Mouse (Mus musculus): ENCODE results near the gene Ddah1.

DNA sequence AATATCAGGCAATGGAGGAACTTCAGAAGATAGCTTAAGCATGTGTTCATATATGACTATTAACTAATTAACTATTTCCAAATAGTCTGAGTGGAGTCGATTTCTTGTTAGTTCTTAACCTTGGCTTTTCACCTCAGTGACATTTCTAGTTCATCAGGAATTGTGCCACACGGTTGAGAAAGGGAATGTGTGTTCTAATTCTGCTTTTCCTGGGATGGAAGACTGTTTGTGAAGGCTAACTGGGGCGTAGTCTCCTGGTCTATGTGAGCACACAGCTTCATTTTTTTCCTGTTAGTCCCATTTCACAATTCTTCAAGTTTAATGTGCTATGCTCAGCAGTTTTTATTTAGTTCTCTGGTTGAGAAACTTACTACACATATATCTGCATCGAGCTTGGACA is 65.2 kb downstream of the Ddah1 start:
- TF ChIP-seq GATA1 (IDR thresholded peaks at IDR 0.05; ENCODE audit: borderline replicate concordance, low read length) (no peak), FLI1 (IDR thresholded peaks at IDR 0.05; ENCODE audit: low read length) (no peak)

Measured in megakaryocyte, embryonic 14.5 days (primary cell).